Mouse (Mus musculus): ENCODE data around the gene Ror1.

DNA sequence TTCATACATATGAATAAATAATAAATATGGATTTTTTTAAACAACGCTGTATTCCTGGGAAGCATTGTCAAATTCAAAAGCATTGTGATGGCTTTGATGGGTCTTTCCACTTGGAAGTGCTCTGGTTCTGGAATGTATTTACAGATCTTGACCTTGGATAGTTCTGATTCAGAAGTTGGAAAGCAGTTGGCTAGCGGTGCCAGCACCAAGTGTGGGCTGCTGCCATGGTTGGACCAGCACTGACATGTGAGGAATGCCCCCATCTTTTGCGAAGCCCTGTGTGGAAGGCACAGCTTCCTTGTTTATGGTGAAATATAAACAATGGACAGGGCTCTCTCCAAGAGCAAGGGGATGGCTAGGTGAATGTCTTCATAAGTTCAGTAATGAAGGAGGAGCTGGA lies 82.7 kb downstream of the Ror1 start:
- TF ChIP-seq CTCF (IDR thresholded peaks at IDR 0.05; ENCODE audit: low read depth, low read length) (no peak), EP300 (IDR thresholded peaks at IDR 0.05; ENCODE audit: insufficient read depth, low read depth, low read length) (no peak)
